ENCODE assay signal across 8 mouse cellular contexts in genomic region chr2:130424126-130424853, GRCm38 (mm10). TPM values are rescaled to one million over a fixed set of nuclear protein-coding genes. Genes with fewer than 3 reads are reported as not detected.
DNase-seq lines count a peak whose midpoint lies in the region; ATAC-seq and TF ChIP-seq lines count a peak whose summit lies in the region.

Vps16 (plus strand) TSS chr2:130424339.
Pced1a (minus strand) TSS chr2:130424701.

- H3K4me2 ChIP-seq in hindbrain, postnatal 0 days (ENCODE audit: low read depth, low read length), result peak within 1 kb of the TSS; percentile 92

- H3K4me1 ChIP-seq in hindbrain, postnatal 0 days (ENCODE audit: insufficient read depth, low read length), result 0 out of 2 replicates have a peak, but pooled peaks cover 10% of the 10 kb centered on the region

- intact Hi-C loops in gastrocnemius, adult 2 months (cut with DNase I), result loop anchor here (5.0 kb wide), 1 partner anchor 137 kb away; no protein-coding TSS in a partner anchor
- intact Hi-C loops in left cerebral cortex, adult 2 months (cut with DNase I), result loop anchor here (5.0 kb wide), 1 partner anchor 483 kb away; the partner anchor contains the start of genes 4930402H24Rik and Atrn

- under 1% methylated on average over 58 of the region's 58 CpGs for WGBS in hindbrain, postnatal 0 days

- peak within 1 kb of the TSS; percentile 84 for H3K9ac ChIP-seq in hindbrain, postnatal 0 days (replicated peaks; ENCODE audit: low read length)

- no peaks in the 10 kb centered on the region for H3K9me3 ChIP-seq in hindbrain, postnatal 0 days (ENCODE audit: low read length)

- H3K27ac ChIP-seq in gastrocnemius, adult 2 months, result peak within 1 kb of the TSS; percentile 91
- H3K27ac ChIP-seq in hindbrain, postnatal 0 days, result peak within 1 kb of the TSS; percentile 97
- peak within 1 kb of the TSS; percentile 98 for H3K27ac ChIP-seq in left cerebral cortex, adult 2 months

- ATAC-seq in common myeloid progenitor, adult 5-6 weeks (replicated peaks; ENCODE audit: low read depth, poor library complexity, severe bottlenecking), result peak; percentile 78
- peak; percentile 95 for ATAC-seq in hindbrain, postnatal 0 days
- ATAC-seq in megakaryocyte, adult 5-6 weeks (ENCODE audit: poor library complexity, severe bottlenecking), result peak; percentile 78

- no peaks in the 10 kb centered on the region for H3K27me3 ChIP-seq in hindbrain, postnatal 0 days (ENCODE audit: insufficient read depth, low read length)

- H3K36me3 ChIP-seq in hindbrain, postnatal 0 days (ENCODE audit: insufficient read depth, low read length), result 0 out of 2 replicates have a peak, but pooled peaks cover 3% of the 10 kb centered on the region

- peak within 1 kb of the TSS; percentile 90 for H3K4me3 ChIP-seq in gastrocnemius, adult 2 months
- H3K4me3 ChIP-seq in hindbrain, postnatal 0 days (ENCODE audit: low read length), result peak within 1 kb of the TSS; percentile 48
- peak within 1 kb of the TSS; percentile 81 for H3K4me3 ChIP-seq in left cerebral cortex, adult 2 months

- DNase-seq in ZHBTc4 (ENCODE audit: low read depth, low spot score), result peak; percentile 92
- DNase-seq in gastrocnemius, adult 2 months, result peak; percentile 96
- peak; percentile 96 for DNase-seq in hindbrain, postnatal 0 days (ENCODE audit: low spot score)
- DNase-seq in left cerebral cortex, adult 2 months (ENCODE audit: extremely low spot score in 1 of 2, low spot score in 2 of 2), result peak; percentile 93
- DNase-seq in right cerebral cortex, adult 2 months (ENCODE audit: low spot score in 2 of 2), result peak; percentile 92 to 94
- peak; percentile 91 for DNase-seq in urinary bladder, postnatal 25 days (ENCODE audit: low spot score)

- TF ChIP-seq CTCF in gastrocnemius, adult 2 months (IDR thresholded peaks at IDR 0.05), result peak; percentile 74
- peak; percentile 80 for TF ChIP-seq CTCF in hindbrain, postnatal 0 days (IDR thresholded peaks at IDR 0.05; ENCODE audit: low read depth)
- peak; percentile 61 for TF ChIP-seq CTCF in left cerebral cortex, adult 2 months (IDR thresholded peaks at IDR 0.05)

RNA-seq across cellular contexts. Expression of gene Vps16, which starts in this region (rescaled TPM):
- 111 and 115 TPM in 2 replicates for total RNA-seq in common myeloid progenitor, adult 5-6 weeks (2017)
- 10 to 100 TPM; 15.7 to 19.1 TPM for total RNA-seq in gastrocnemius, adult 2 months (2021)
- 50.4 and 63.3 TPM in 2 replicates for total RNA-seq in hindbrain, postnatal 0 days (2014; rRNA removed)
- polyA plus RNA-seq in hindbrain, postnatal 0 days (2015; fragmentation: Nextera tagmentation; extraction: Ambion mirVana), result 89.5 and 94.0 TPM in 2 replicates
- total RNA-seq in left cerebral cortex, adult 2 months (2021), result 10 to 100 TPM; 78.3 to 99.1 TPM
- 74.6 and 102 TPM in 2 replicates for total RNA-seq in megakaryocyte, adult 5-6 weeks (2015)
- 96.7 and 99.6 TPM in 2 replicates for total RNA-seq in megakaryocyte, adult 5-6 weeks (2017)

RNA-seq across cellular contexts. Expression of gene Pced1a, which starts in this region (rescaled TPM):
- 9.0 and 14.7 TPM in 2 replicates for total RNA-seq in common myeloid progenitor, adult 5-6 weeks (2017)
- total RNA-seq in gastrocnemius, adult 2 months (2021), result 1 to 10 TPM; 4.5 to 5.0 TPM
- total RNA-seq in hindbrain, postnatal 0 days (2014; rRNA removed), result 19.5 and 20.4 TPM in 2 replicates
- 10.3 and 10.7 TPM in 2 replicates for polyA plus RNA-seq in hindbrain, postnatal 0 days (2015; fragmentation: Nextera tagmentation; extraction: Ambion mirVana)
- total RNA-seq in left cerebral cortex, adult 2 months (2021), result 10 to 100 TPM; 23.1 to 27.9 TPM
- 6.1 and 6.7 TPM in 2 replicates for total RNA-seq in megakaryocyte, adult 5-6 weeks (2015)
- total RNA-seq in megakaryocyte, adult 5-6 weeks (2017), result 12.2 and 14.1 TPM in 2 replicates

Comparison
In these comparisons a context has a peak if more than half of its experiments do, and no peak if none do; other contexts are left out.
1. Peak in every context shown above with its lines: DNase-seq, ATAC-seq, H3K4me3 ChIP-seq and H3K27ac ChIP-seq.